Mouse (Mus musculus) forebrain, embryonic 14.5 days (tissue): ENCODE data around the gene Lbr. TPM values are rescaled to one million over a fixed set of nuclear protein-coding genes. Genes with fewer than 3 reads are reported as not detected.
"Not testable (repeated sequence)": the region's sequence is repeated elsewhere in the genome, so short reads cannot be mapped to it uniquely, and the experiment has no call there.

Experiments
- ATAC-seq: fragments of 200-750 bp; cut with Nextera tagmentation; 2 replicates; pipeline ENCODE4 v1.8.0; 2017; ENCODE audit warnings: mild to moderate bottlenecking, moderate library complexity
- DNase-seq: peaks from one replicate; pipeline ENCODE4 v3.0.0-alpha.2; 2015; ENCODE audit warnings: low spot score
- H3K27ac ChIP-seq: fragments of 300-500 bp; sonication (generic); 2 replicates; pipeline ENCODE4 v1.5.1; 2014; ENCODE audit warnings: low read depth, mild to moderate bottlenecking, control low read depth, low read length, moderate library complexity
- H3K27me3 ChIP-seq: fragments of 300-500 bp; sonication (generic); replicated peaks from 2 replicates; pipeline ENCODE4 v1.6.1; 2014; ENCODE audit warnings: low read length, control low read depth, mixed read lengths; ENCODE audit not compliant: control insufficient read depth, insufficient read depth
- H3K36me3 ChIP-seq: fragments of 300-500 bp; sonication (generic); 2 replicates; pipeline ENCODE4 v1.6.1; 2014; ENCODE audit warnings: low read length, control low read depth; ENCODE audit not compliant: control insufficient read depth, insufficient read depth
- H3K4me1 ChIP-seq: fragments of 300-500 bp; sonication (generic); 2 replicates; pipeline ENCODE4 v1.6.1; 2014; ENCODE audit warnings: antibody characterized with exemption, low read length, control low read depth; ENCODE audit not compliant: control insufficient read depth, insufficient read depth
- H3K4me2 ChIP-seq: fragments of 300-500 bp; sonication (generic); 2 replicates; pipeline ENCODE4 v1.6.1; 2014; ENCODE audit warnings: mild to moderate bottlenecking, control low read depth, low read length
- H3K4me3 ChIP-seq: fragments of 300-500 bp; sonication (generic); 2 replicates; pipeline ENCODE4 v1.5.1; 2014; ENCODE audit warnings: low read depth, low read length, control low read depth
- H3K9ac ChIP-seq: fragments of 300-500 bp; sonication (generic); 2 replicates; pipeline ENCODE4 v1.6.1; 2014; ENCODE audit warnings: mild to moderate bottlenecking, low read length, control low read depth, moderate library complexity
- H3K9me3 ChIP-seq: fragments of 300-500 bp; sonication (generic); replicated peaks from 2 replicates; pipeline ENCODE4 v1.6.1; 2016; ENCODE audit warnings: low read length, control low read depth, mixed read lengths; ENCODE audit not compliant: control insufficient read depth
- WGBS: fragments of 180-500 bp; shearing (Covaris S2); extraction: QIAGEN DNeasy Blood & Tissue Kit; methylation state at CpG from one replicate; pipeline ENCODE4 v1.1.7; 2014; 5-methylcytosine and 5-hydroxymethylcytosine counted together
- polyA plus RNA-seq: library from polyadenylated mRNA; unstranded; fragments of >200 nt; fragmentation: Nextera tagmentation; extraction: Ambion mirVana; gene quantifications from 2 replicates; pipeline ENCODE4 v1.2.1, GENCODE M21; 2014

Gene Lbr
- polyA plus RNA-seq, 1 experiment from 2014 or later = 72.4 TPM

DNA sequence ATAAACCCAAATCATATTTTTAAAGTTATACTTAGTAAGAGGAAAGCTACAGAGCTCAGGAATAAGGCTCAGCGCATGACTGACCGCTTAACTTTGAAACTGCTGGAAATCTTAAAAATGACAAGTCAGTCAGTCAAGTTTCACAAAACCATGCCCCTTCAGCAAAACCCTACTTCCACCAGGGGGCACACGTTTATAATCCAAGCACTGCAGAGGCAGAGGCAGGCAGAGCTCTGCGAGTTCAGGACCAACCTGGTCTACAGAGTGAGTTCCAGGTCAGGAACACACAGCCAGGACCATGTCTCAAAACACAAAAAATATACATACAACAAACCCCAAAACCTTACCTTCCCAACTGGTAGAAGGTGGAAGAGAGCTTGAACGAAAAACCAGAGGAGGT is 14.5 kb downstream of the Lbr start:
- no peak for DNase-seq
- no peak overlapping the region for H3K9ac ChIP-seq
- no peaks in the 10 kb centered on the region for H3K27me3 ChIP-seq
- H3K36me3 ChIP-seq = peaks cover 94% of the 10 kb centered on the region
- no peak overlapping the region for H3K27ac ChIP-seq
- H3K4me1 ChIP-seq = no peaks in the 10 kb centered on the region
- WGBS = 91% methylated on average over 5 of the region's 5 CpGs
- H3K4me2 ChIP-seq = no peak overlapping the region
- H3K9me3 ChIP-seq = no peaks in the 10 kb centered on the region
- H3K4me3 ChIP-seq = no peak overlapping the region
- no peak for ATAC-seq

DNA sequence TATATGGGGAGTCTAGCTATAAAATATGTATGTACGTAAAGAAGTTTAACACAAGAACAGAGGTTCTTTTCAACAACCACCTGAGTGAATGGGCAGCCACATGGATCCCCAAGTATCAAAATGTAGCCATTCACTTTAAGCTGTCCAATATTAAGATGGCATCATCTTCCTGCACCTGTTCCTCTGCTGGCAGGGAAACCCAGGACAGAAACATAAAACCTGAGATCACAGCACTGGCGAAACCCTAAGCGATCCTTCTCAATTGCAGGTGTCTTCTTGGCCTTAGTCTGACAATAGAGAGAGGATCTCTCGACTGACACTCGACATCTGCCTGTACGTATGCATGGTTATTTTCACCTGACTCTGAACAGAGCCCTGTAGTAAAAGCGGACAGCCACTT is 16.1 kb downstream of the Lbr start:
- H3K36me3 ChIP-seq = peaks cover 95% of the 10 kb centered on the region
- H3K4me3 ChIP-seq = no peak overlapping the region
- no peaks in the 10 kb centered on the region for H3K9me3 ChIP-seq
- no peak overlapping the region for H3K9ac ChIP-seq
- DNase-seq (no peak), ATAC-seq (no peak)
- H3K4me1 ChIP-seq = no peaks in the 10 kb centered on the region
- WGBS = 96% methylated on average over 7 of the region's 7 CpGs
- H3K27me3 ChIP-seq = no peaks in the 10 kb centered on the region
- H3K4me2 ChIP-seq = no peak overlapping the region
- H3K27ac ChIP-seq = no peak overlapping the region

DNA sequence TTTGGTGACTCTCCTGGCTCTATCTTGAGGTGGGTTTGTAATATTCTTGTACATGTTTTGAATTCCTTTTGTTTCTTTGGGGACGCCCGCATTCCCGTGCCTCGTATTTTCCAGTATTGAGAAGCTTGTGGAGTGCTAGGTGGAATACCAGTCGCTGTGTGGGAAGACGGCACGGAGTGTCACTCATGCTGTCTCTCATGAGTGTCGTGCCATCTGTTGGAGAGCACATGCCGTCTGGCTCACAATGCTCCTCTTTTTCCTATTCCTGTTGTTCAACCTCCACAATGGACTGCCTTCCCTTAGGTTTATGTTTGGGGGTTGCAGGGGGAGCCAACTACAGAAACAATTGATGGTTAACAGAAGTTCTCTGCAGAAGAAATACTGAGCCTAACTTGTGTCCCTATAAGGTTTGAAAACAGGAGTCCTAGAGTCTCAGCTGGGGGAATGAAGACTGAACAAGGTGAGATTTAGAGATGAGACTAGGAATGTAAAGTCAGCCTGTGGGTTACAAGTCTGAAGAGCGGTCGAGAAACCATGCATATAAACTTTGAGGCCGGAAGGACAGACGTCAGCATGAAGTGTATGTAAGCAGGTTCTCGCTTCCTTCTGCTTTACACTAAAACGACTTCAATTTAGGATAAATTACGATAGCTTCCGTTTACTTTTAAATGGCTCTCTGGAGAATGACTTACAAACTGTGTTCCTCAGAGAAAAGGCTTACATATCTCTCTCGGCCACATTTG is 31.2 kb downstream of the Lbr start:
- ATAC-seq = peak; percentile 66; the same call in 1 of the 2 replicates
- Histone ChIP-seq H3K9me3 (no peaks in the 10 kb centered on the region), H3K9ac (no peak overlapping the region), H3K4me3 (no peak overlapping the region), H3K4me1 (no peaks in the 10 kb centered on the region), H3K4me2 (no peak overlapping the region), H3K36me3 (peaks cover 27% of the 10 kb centered on the region), H3K27ac (no peak overlapping the region), H3K27me3 (no peaks in the 10 kb centered on the region)
- WGBS = 87% methylated on average over 18 of the region's 18 CpGs
- DNase-seq = peak; percentile 38

GRCm38 (mm10) chr1:181800667-181801066 is 42.2 kb downstream of the Lbr start:
- H3K27me3 ChIP-seq = no peaks in the 10 kb centered on the region
- H3K9ac ChIP-seq = no peak overlapping the region
- no peaks in the 10 kb centered on the region for H3K4me1 ChIP-seq
- no peak overlapping the region for H3K4me3 ChIP-seq
- H3K9me3 ChIP-seq = no peaks in the 10 kb centered on the region
- H3K27ac ChIP-seq = no peak overlapping the region
- H3K4me2 ChIP-seq = no peak overlapping the region
- no peaks in the 10 kb centered on the region for H3K36me3 ChIP-seq
- ATAC-seq (no peak), DNase-seq (no peak)
- WGBS = 81% methylated on average over 4 of the region's 4 CpGs

- no peaks in the 10 kb centered on the region for H3K36me3 ChIP-seq
- H3K9ac ChIP-seq = no peak overlapping the region
- DNase-seq (peak; percentile 7), ATAC-seq (no peak)
- no peaks in the 10 kb centered on the region for H3K9me3 ChIP-seq
- no peaks in the 10 kb centered on the region for H3K27me3 ChIP-seq
- no peak overlapping the region for H3K4me2 ChIP-seq
- no peaks in the 10 kb centered on the region for H3K4me1 ChIP-seq
- H3K27ac ChIP-seq = no peak overlapping the region
- H3K4me3 ChIP-seq = no peak overlapping the region
- 75% methylated on average over 3 of the region's 3 CpGs for WGBS
These were observed 42.9 kb downstream of the Lbr start for GRCm38 (mm10) chr1:181799911-181800310.

- no peaks in the 10 kb centered on the region for H3K36me3 ChIP-seq
- H3K27ac ChIP-seq = no peak overlapping the region
- no peaks in the 10 kb centered on the region for H3K27me3 ChIP-seq
- no peak overlapping the region for H3K9ac ChIP-seq
- WGBS = 29% methylated on average over 2 of the region's 2 CpGs
- ATAC-seq = no peak
- peaks cover 2% of the 10 kb centered on the region; the same call in 1 of the 2 replicates for H3K4me1 ChIP-seq
- H3K9me3 ChIP-seq = no peaks in the 10 kb centered on the region
- peak; percentile 35 for DNase-seq
- no peak overlapping the region for H3K4me2 ChIP-seq
- no peak overlapping the region for H3K4me3 ChIP-seq
These were observed 49.3 kb downstream of the Lbr start for GRCm38 (mm10) chr1:181793541-181793940.

DNA sequence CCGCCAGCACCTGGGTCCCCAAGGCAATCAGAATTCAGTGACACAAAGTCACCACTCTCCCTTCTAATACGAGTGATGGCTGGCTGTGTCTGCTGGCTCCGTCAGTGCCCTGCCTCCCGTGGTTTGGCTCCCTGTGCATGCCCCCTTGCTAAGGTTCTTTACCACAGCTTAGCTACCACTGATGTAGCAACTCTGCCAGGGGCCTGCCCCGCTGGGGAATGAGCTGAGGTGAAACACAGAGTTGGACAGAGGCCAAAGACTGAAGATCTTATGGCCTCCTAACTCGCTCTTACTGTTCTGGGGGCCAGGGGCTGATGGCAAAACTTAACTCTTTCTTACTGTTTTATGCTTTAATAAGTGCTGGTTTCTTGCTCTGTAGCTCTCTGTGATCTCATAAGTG is 52.9 kb downstream of the Lbr start:
- H3K9me3 ChIP-seq = no peaks in the 10 kb centered on the region
- WGBS = 42% methylated on average over 6 of the region's 6 CpGs
- H3K27me3 ChIP-seq = no peaks in the 10 kb centered on the region
- DNase-seq = peak; percentile 6
- H3K4me2 ChIP-seq = no peak overlapping the region
- H3K9ac ChIP-seq = no peak overlapping the region
- no peak overlapping the region for H3K27ac ChIP-seq
- H3K36me3 ChIP-seq = no peaks in the 10 kb centered on the region
- H3K4me1 ChIP-seq = peaks cover 2% of the 10 kb centered on the region; the same call in 1 of the 2 replicates
- no peak for ATAC-seq
- no peak overlapping the region for H3K4me3 ChIP-seq

GRCm38 (mm10) chr1:181782600-181782999 is 60.2 kb downstream of the Lbr start:
- H3K27ac ChIP-seq, H3K9ac ChIP-seq, H3K4me3 ChIP-seq, H3K4me2 ChIP-seq, ATAC-seq, H3K4me1 ChIP-seq, H3K27me3 ChIP-seq, DNase-seq, H3K36me3 ChIP-seq, H3K9me3 ChIP-seq: not testable (repeated sequence)
- 97% methylated on average over 11 of the region's 11 CpGs for WGBS

GRCm38 (mm10) chr1:181776541-181776940 is 66.3 kb downstream of the Lbr start:
- 71% methylated on average over 1 of the region's 1 CpGs for WGBS
- Histone ChIP-seq H3K9me3 (no peaks in the 10 kb centered on the region), H3K36me3 (no peaks in the 10 kb centered on the region), H3K27ac (no peak overlapping the region), H3K9ac (no peak overlapping the region), H3K4me2 (no peak overlapping the region), H3K27me3 (no peaks in the 10 kb centered on the region), H3K4me3 (no peak overlapping the region), H3K4me1 (no peaks in the 10 kb centered on the region)
- ATAC-seq (no peak), DNase-seq (no peak)
